Mouse (Mus musculus) heart, postnatal 0 days (tissue): ENCODE measurements around the gene Pafah1b2.

ENCODE experiments used
- CTCF ChIP-seq: IDR thresholded peaks from 2 replicates; pipeline ENCODE4 v1.5.1; 2016; ENCODE audit warnings: antibody characterized with exemption, control low read depth, low read depth
- EP300 ChIP-seq: IDR thresholded peaks from 2 replicates; pipeline ENCODE4 v1.6.1; 2016; ENCODE audit warnings: antibody characterized with exemption, low read depth

DNA sequence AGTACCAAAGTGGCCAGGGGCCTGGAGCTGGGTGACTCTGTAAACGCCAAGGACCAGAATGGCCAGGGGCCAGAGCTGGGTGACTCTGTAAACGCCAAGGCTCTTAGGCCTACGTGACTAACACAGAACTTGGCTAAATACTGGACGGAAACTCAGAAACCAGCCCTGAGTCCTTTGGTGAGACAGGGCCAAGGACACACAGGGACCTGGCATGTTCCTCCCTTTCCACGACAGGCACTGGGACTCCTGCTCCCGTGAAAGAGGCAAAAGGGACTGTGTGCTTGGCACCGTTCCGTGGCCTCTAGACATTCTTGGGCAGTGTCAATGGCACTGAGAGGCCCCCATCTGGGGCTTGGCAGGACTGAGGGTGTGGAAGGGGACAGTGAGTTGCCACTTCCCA is 74.4 kb downstream of the Pafah1b2 start:
- TF ChIP-seq CTCF (no peak), EP300 (no peak)
